Mouse (Mus musculus) lung, embryonic 16.5 days (tissue): Measurements from ENCODE around the gene Sorbs1. TPM values are rescaled to one million over a fixed set of nuclear protein-coding genes. Genes with fewer than 3 reads are reported as not detected.

Source experiments
- ATAC-seq: fragments of 200-750 bp; cut with Nextera tagmentation; 2 replicates; pipeline ENCODE4 v1.8.0; 2017; ENCODE audit warnings: low read depth, mild to moderate bottlenecking, moderate library complexity
- H3K27ac ChIP-seq: fragments of 300-500 bp; sonication (generic); 2 replicates; pipeline ENCODE4 v1.5.1; 2014; ENCODE audit warnings: mild to moderate bottlenecking, control low read depth, low read length
- H3K27me3 ChIP-seq: fragments of 300-500 bp; sonication (generic); 2 replicates; pipeline ENCODE4 v1.6.1; 2014; ENCODE audit warnings: low read depth, low read length, mixed read lengths; ENCODE audit not compliant: control insufficient read depth, insufficient read depth
- H3K36me3 ChIP-seq: fragments of 300-500 bp; sonication (generic); 2 replicates; pipeline ENCODE4 v1.6.1; 2014; ENCODE audit warnings: low read length; ENCODE audit not compliant: control insufficient read depth, insufficient read depth
- H3K4me1 ChIP-seq: fragments of 300-500 bp; sonication (generic); replicated peaks from 2 replicates; pipeline ENCODE4 v1.6.1; 2014; ENCODE audit warnings: low read length, mixed read lengths; ENCODE audit not compliant: control insufficient read depth, insufficient read depth
- H3K4me2 ChIP-seq: fragments of 300-500 bp; sonication (generic); 2 replicates; pipeline ENCODE4 v1.6.1; 2014; ENCODE audit warnings: low read depth, low read length, control low read depth
- H3K4me3 ChIP-seq: fragments of 300-500 bp; sonication (generic); 2 replicates; pipeline ENCODE4 v1.5.1; 2014; ENCODE audit warnings: mild to moderate bottlenecking, low read length, control low read depth
- H3K9ac ChIP-seq: fragments of 300-500 bp; sonication (generic); 2 replicates; pipeline ENCODE4 v1.6.1; 2014; ENCODE audit warnings: low read length, control low read depth
- H3K9me3 ChIP-seq: fragments of 300-500 bp; sonication (generic); 2 replicates; pipeline ENCODE4 v1.6.1; 2016; ENCODE audit warnings: low read length; ENCODE audit not compliant: control insufficient read depth
- WGBS: fragments of 180-500 bp; shearing (Covaris S2); extraction: QIAGEN DNeasy Blood & Tissue Kit; methylation state at CpG from one replicate; pipeline ENCODE4 v1.1.7; 2014; 5-methylcytosine and 5-hydroxymethylcytosine counted together
- polyA plus RNA-seq: library from polyadenylated mRNA; unstranded; fragments of >200 nt; fragmentation: Nextera tagmentation; extraction: Ambion mirVana; gene quantifications from 2 replicates; pipeline ENCODE4 v1.2.1, GENCODE M21; 2015

Gene Sorbs1
- polyA plus RNA-seq, 1 experiment from 2014 or later: 51.5 TPM

GRCm38 (mm10) chr19:40446525-40446924 is 67.1 kb downstream of the Sorbs1 start:
- no peaks in the 10 kb centered on the region for H3K27me3 ChIP-seq
- WGBS: 88% methylated on average over 9 of the region's 9 CpGs
- no peak overlapping the region for H3K27ac ChIP-seq
- no peak overlapping the region for H3K4me3 ChIP-seq
- ATAC-seq: no peak
- H3K36me3 ChIP-seq: no peaks in the 10 kb centered on the region
- no peaks in the 10 kb centered on the region for H3K4me1 ChIP-seq
- no peaks in the 10 kb centered on the region for H3K9me3 ChIP-seq
- no peak overlapping the region for H3K4me2 ChIP-seq
- H3K9ac ChIP-seq: no peak overlapping the region

GRCm38 (mm10) chr19:40442377-40442776 is 71.2 kb downstream of the Sorbs1 start:
- WGBS: 72% methylated on average over 3 of the region's 3 CpGs
- peaks cover 10% of the 10 kb centered on the region for H3K4me1 ChIP-seq

GRCm38 (mm10) chr19:40440951-40441350 is 72.6 kb downstream of the Sorbs1 start:
- H3K4me2 ChIP-seq: no peak overlapping the region
- H3K36me3 ChIP-seq: no peaks in the 10 kb centered on the region
- H3K4me1 ChIP-seq: peaks cover 22% of the 10 kb centered on the region
- no peak overlapping the region for H3K9ac ChIP-seq
- ATAC-seq: peak; percentile 40; the same call in 1 of the 2 replicates
- no peak overlapping the region for H3K4me3 ChIP-seq
- no peaks in the 10 kb centered on the region for H3K27me3 ChIP-seq
- WGBS: 29% methylated on average over 4 of the region's 4 CpGs
- no peaks in the 10 kb centered on the region for H3K9me3 ChIP-seq
- H3K27ac ChIP-seq: no peak overlapping the region

More at GRCm38 (mm10) chr19:40442377-40442776, 71.2 kb downstream of the Sorbs1 start:
- H3K9me3 ChIP-seq: no peaks in the 10 kb centered on the region
- H3K4me2 ChIP-seq: no peak overlapping the region
- no peaks in the 10 kb centered on the region for H3K36me3 ChIP-seq
- H3K27ac ChIP-seq: no peak overlapping the region
- H3K4me3 ChIP-seq: no peak overlapping the region
- H3K27me3 ChIP-seq: no peaks in the 10 kb centered on the region
- H3K9ac ChIP-seq: no peak overlapping the region
- no peak for ATAC-seq

- no peaks in the 10 kb centered on the region for H3K9me3 ChIP-seq
- no peak for ATAC-seq
- no peak overlapping the region for H3K4me3 ChIP-seq
- peaks cover 22% of the 10 kb centered on the region for H3K4me1 ChIP-seq
- no peaks in the 10 kb centered on the region for H3K36me3 ChIP-seq
- no peaks in the 10 kb centered on the region for H3K27me3 ChIP-seq
- no peak overlapping the region for H3K27ac ChIP-seq
- no peak overlapping the region for H3K9ac ChIP-seq
- H3K4me2 ChIP-seq: no peak overlapping the region
- WGBS: 90% methylated on average over 10 of the region's 10 CpGs
These were observed 74.7 kb downstream of the Sorbs1 start for GRCm38 (mm10) chr19:40438907-40439306.

- H3K4me2 ChIP-seq: no peak overlapping the region
- H3K4me1 ChIP-seq: peaks cover 22% of the 10 kb centered on the region
- H3K27ac ChIP-seq: peak overlapping the region; percentile 76
- ATAC-seq: peak; percentile 34
- H3K4me3 ChIP-seq: no peak overlapping the region
- H3K9me3 ChIP-seq: no peaks in the 10 kb centered on the region
- no peaks in the 10 kb centered on the region for H3K27me3 ChIP-seq
- H3K36me3 ChIP-seq: no peaks in the 10 kb centered on the region
- H3K9ac ChIP-seq: no peak overlapping the region
- WGBS: 31% methylated on average over 9 of the region's 9 CpGs
These were observed 75.9 kb downstream of the Sorbs1 start for GRCm38 (mm10) chr19:40437651-40438068.

- peak overlapping the region; percentile 76 for H3K27ac ChIP-seq
- H3K4me3 ChIP-seq: no peak overlapping the region
- H3K9me3 ChIP-seq: no peaks in the 10 kb centered on the region
- no peak overlapping the region for H3K9ac ChIP-seq
- peak; percentile 80 for ATAC-seq
- H3K4me2 ChIP-seq: no peak overlapping the region
- H3K27me3 ChIP-seq: no peaks in the 10 kb centered on the region
- 36% methylated on average over 12 of the region's 12 CpGs for WGBS
- H3K36me3 ChIP-seq: no peaks in the 10 kb centered on the region
- peaks cover 30% of the 10 kb centered on the region for H3K4me1 ChIP-seq
These were observed 76.9 kb downstream of the Sorbs1 start for GRCm38 (mm10) chr19:40436465-40437200.

- no peak overlapping the region for H3K9ac ChIP-seq
- no peak for ATAC-seq
- H3K27me3 ChIP-seq: no peaks in the 10 kb centered on the region
- H3K36me3 ChIP-seq: no peaks in the 10 kb centered on the region
- no peak overlapping the region for H3K27ac ChIP-seq
- H3K4me1 ChIP-seq: peaks cover 30% of the 10 kb centered on the region
- H3K9me3 ChIP-seq: no peaks in the 10 kb centered on the region
- H3K4me2 ChIP-seq: no peak overlapping the region
- no peak overlapping the region for H3K4me3 ChIP-seq
- 90% methylated on average over 2 of the region's 2 CpGs for WGBS
These were observed 77.8 kb downstream of the Sorbs1 start for GRCm38 (mm10) chr19:40435797-40436196.

GRCm38 (mm10) chr19:40435045-40435444 is 78.5 kb downstream of the Sorbs1 start:
- ATAC-seq: no peak
- 74% methylated on average over 7 of the region's 7 CpGs for WGBS
- Histone ChIP-seq H3K9me3 (no peaks in the 10 kb centered on the region), H3K27ac (no peak overlapping the region), H3K4me3 (no peak overlapping the region), H3K9ac (no peak overlapping the region), H3K36me3 (no peaks in the 10 kb centered on the region), H3K4me2 (no peak overlapping the region), H3K27me3 (no peaks in the 10 kb centered on the region), H3K4me1 (peaks cover 30% of the 10 kb centered on the region)

GRCm38 (mm10) chr19:40434042-40434869 is 79.3 kb downstream of the Sorbs1 start:
- ATAC-seq: no peak
- Histone ChIP-seq H3K4me3 (no peak overlapping the region), H3K4me1 (peaks cover 30% of the 10 kb centered on the region), H3K27ac (no peak overlapping the region), H3K27me3 (no peaks in the 10 kb centered on the region), H3K9ac (no peak overlapping the region), H3K36me3 (no peaks in the 10 kb centered on the region), H3K4me2 (no peak overlapping the region), H3K9me3 (no peaks in the 10 kb centered on the region)
- WGBS: 91% methylated on average over 10 of the region's 10 CpGs
